Mouse (Mus musculus) MN1 (cell line): ENCODE data around the gene Pold1.
A peak's percentile ranks its signal among the peaks of the same experiment; 100 is the strongest.

Source experiments
- DNase-seq: peaks from one replicate; pipeline ENCODE4 v3.0.0-alpha.2; 2016; ENCODE audit warnings: low spot score

Pold1 gene

DNA sequence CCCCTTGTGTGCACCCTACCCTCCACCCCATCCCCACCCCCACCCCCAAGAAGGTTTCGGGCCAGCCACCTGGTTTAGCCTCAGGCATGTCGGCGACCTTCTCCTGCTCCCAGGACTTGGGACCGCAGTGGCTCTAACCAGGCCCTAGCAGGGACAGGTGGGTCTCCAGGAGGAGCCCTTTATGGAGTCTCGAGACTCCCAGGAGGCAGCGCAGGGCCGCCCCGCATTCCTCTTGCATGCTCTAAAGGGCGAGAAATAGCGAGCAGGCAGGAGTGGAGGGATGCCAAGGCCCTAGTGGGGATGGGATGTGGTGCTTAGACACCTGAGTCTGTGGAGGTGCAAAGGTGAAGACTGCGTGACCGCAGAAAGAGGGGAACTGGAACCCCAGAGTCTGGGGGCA is 24.1 kb downstream of the Pold1 start, which contains the start of gene Mybpc2:
Gene Mybpc2, minus strand, starts transcription at position 155 of the 400 bp plus-strand sequence.
- DNase-seq: no peak

DNA sequence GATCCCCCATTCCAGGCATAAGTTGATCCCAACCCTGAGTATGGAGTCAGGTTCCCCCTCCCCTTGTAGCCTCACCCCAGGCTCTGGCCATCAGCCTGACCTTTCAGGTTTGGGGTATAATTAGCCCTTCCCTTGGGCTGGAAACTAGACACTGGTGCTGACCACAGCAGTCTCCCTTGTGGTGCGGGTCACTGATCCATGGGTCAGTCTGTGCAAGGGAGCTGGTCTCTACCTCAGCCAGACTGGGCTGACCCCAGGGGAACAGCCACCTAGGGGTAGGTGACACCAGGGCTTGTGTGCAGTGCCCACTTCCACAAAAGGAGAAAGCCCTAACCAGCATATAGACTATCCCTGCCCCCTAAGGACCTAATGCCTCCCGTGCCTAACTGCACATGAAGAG is 25.6 kb downstream of the Pold1 start:
- DNase-seq: no peak

DNA sequence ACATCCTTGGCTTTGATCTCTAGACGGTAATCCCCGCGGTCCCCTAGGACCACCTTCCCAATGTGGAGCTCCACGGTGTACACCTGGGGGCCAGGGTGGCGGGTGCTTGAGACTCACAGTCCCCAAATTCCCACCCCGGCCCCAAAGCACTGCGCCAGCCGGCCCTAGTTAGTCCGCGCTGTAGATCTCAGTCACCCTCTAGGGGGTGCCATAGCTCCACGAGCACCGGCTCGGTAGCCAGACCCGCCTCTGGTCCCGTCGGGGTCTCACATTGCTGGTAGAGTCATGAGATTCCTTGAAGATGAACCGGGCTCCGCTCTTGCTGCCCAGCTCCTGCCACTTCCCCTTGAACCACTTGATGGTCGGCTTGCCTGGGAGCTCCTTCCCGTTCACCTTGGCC is 26.9 kb downstream of the Pold1 start:
- DNase-seq: peak; percentile 44

DNA sequence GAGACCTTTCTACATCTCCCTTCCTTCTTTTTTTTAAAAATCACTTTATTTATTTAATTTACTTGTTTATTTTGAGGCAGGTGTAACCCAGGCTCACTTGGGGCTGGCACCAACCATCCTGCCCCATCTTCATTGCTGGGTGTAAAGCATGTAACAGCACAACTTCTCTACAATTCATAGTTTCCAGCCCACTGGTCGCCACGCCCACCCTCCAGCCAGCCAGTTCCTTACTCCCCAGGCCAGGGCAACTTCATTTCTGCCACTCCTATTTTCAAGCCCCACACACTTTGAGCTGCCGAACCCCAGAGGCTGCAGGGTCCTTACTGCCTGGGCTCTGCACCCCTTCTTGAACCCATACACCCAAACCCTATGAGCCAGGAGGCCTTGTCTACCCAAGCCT is 27.7 kb downstream of the Pold1 start:
- DNase-seq: no peak

DNA sequence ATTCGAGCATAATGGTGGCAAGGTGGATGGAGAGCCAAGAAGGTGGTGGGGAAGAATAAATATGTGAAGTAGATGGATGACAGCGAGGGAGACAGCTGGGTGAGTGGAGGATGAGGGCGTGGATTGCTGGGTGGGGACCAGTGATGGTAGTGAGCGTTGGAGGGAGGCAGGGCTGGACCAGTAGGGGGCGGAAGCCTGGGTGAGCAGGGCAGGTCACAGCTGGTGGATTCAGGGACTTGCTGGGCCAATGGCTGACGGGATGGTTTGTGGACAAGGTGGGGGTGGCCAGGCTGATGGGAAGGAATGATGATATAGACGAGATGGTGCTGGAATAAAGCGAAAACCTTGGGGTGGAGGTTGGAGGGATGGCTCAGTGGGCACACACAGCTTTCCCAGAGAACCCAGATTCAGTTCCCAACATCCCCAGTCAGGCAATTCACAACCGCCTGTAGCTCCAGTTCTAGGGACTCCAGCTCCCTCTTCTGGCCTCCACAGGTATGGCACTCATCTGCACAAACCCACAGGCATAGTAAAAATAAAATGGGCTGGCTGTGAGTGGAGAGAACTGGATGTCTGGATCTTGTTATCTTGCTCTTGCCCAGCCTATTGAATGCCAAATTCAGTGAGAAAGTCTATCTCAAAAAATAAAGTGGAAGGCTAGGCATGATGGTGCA is 29.3 kb downstream of the Pold1 start:
- no peak for DNase-seq

DNA sequence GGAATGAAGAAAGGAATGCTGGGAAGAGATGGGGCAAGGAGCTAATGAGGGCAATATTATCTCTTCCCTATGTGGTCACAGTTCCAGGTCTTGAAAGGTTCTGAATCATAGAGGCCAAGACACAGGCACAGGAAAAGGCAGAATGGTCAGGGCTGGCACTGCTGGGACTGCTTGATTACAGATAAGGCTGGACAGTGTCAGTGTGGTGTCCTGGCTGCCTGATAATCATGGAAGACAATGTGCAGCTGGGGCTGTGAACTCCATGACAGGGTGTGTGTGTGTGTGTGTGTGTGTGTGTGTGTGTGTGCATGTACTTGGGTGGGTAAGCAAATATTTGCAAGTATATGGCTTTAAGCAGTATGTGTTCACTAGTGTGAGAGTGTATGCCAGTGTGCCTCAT is 41.2 kb downstream of the Pold1 start:
- peak; percentile 72 for DNase-seq

DNA sequence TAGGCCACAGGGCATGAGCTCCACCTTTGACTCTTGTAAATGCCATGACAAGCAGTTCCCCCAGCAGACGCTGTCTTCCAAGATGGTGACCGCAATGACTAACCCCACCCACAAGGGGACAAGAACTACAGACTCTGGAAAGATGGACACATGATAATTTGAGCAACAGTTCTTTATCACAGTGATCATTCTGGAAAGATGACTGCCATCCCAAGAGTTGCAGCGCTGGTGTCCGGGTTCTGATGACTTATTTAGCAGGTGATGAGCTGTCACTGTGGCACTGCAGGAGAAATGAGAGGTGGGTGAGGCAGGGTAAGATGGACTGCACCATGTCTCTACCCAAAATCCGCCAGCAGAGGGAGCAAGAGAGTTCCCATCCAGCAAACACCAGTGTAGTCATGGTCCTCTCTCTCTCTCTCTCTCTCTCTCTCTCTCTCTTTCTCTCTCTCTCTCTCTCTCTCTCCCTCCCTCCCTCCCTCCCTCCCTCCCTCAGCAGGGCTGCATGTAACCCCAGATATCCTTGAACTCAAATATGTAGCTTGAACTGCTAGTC is 47.0 kb downstream of the Pold1 start:
- DNase-seq: peak; percentile 74

DNA sequence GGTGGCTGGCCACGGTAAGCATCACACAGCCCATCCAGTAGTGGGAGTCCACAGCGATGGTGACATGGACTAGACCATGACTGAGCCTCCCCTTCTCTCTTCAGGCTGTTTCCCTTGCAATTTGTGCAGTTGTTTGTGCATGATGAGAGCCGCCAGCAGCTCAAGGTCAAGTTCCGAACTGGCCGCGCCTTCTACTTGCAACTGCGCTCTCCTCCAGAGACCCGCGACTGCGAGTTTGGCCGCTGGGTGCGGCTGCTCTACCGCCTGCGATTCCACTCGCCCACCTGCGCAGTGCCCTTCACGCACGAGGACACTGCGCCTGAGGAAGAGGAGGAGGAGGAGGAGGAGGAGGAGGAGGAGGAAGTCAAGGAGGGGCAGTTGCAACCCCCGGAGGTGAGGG is 48.6 kb downstream of the Pold1 start:
- no peak for DNase-seq

DNA sequence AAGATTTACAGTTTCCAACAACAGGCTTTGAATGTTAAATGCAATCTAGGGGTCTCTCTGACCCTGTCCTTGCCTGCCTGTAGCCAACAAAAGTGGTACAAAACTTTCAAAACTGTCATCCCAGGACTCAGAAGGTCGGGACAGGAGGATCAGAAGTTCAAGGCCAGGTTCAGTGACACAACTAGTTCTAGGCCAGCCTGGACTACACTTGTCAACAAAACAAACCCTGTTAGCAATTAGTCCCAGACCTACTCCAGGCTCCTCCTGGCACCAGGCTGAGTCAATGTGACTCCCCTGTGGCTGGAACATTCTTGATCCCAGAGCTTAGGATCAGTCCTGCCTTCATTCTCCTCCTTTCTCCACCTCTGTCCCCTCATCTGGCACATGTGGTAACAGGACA is 49.7 kb downstream of the Pold1 start:
- no peak for DNase-seq

DNA sequence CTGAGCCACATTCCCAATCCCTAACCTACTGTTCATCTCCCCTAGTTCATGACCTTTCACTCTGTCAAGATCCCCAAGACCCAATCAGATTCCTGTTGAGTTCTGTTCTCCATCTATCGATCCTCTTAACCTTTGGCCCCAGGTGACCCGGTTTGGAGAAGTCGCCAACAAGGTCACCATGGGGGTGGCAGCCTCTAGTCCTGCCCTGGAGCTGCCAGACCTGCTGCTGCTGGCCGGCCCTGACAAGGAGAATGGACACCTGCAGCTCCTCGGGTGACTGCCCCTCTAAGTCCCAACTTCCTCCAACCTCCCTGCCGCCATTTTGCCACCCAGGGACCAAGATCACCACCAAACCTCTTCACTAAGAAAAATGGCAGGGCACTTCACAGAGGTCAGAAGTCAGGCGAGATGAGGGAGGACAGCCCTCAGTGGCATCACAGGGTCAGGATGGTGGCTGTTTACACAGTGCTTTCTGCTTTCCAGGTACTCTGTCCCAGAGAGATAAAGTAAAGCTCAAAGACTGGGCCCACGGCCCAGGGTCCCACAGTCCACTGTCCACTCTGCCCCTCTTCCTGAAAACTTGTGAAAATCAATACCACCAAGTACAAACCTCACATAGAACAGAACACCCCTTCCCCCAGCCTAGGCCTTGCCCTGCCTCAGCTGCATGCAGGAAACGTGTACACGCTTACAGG is 51.1 kb downstream of the Pold1 start:
- DNase-seq: no peak

DNA sequence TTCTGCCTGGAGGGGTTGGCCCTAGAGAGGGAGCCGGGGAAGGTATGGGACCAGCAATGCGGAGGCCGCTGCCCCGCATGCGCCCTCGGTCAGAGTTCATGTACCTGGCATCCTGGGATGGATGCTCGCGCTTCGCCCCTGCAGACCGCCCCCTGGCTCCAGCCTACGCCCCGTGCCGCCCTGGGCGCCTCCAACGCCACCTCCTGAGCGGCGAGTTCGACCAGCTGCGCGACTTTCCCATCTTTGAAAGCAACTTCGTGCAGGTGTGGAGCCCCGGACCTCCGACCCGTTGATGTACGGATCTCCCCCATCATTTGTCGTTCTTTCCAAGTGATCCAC is 51.9 kb downstream of the Pold1 start:
- DNase-seq: no peak

DNA sequence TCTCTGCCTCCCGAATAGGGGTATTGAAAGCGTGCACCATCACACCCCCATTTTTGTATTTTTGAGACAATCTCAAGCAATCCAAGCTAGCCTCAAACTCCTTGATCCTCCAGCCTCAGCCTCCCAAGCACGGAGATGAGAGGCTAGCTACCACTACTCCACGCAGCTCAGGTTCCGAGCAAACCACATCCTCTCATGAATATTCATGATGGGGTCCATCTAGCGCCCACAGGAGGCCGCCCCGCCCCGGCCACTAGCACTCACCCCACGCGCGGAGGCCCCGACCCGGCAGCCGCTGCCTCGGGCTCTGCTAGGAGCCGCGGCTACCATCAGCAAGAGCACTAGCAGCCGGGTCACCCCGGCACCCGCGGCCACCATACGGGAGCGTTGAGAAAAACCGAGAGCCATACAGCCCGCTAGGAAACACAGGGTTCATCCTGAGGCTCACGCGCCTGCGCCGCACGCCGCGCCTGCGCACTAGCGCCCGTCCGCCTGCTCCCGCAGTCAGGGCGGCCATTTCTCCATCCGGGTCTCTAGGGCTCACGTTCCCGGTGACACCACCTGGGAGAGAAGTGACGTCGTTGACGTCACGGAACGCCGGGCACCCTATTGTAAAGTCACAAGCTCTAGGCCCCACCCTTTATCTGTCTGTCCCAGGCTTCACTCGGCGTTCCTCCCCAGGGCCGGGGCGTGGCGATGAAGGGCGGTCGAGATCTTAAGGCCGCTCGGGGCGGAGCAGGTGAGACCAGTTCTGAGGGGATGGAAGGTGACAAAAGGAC is 52.5 kb downstream of the Pold1 start, which contains the start of the genes Emc10 and Fam71e1:
Gene Emc10, minus strand, starts transcription at position 538 of the 779 bp plus-strand sequence.
Gene Fam71e1, plus strand, starts transcription at position 590 of the 779 bp plus-strand sequence.
- DNase-seq: peak; percentile 98

DNA sequence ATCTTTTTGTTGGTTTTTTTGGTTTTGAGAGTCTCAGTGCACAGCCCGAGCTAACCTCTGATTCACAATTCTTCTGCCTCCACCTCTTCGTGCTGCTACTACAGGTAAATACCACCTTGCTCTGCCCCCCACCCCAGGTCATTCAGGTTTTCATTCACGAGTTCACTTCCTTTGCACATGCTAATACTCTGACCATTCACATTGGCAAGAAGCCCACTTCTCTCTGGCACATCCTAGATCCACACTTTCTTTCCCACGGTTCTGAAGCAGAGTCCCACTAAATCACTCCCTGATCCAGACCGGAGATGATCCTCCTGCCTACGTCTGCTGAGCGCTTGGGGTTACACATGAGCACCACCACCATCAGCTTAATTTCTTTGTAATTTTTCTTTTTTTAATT is 53.6 kb downstream of the Pold1 start:
- DNase-seq: no peak

DNA sequence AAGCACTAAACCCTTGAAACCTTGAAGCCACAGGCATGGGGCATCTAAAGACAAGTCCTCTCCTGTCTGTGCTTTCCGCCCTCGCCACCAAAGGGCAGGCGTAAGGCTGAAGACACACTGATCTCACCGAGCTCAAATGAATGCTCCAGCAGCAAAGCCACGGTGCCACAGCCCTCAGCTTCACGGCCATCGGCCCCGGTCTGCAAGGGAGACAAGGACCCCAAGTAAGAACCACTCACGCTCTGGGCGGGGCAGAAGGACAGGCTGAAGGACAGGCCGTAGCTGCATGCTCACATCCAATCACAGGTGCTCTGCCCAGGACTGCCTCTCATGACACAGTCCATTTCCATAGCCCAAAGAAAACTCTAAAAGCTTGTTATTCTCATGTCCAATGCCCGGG is 54.0 kb downstream of the Pold1 start:
- DNase-seq: no peak

DNA sequence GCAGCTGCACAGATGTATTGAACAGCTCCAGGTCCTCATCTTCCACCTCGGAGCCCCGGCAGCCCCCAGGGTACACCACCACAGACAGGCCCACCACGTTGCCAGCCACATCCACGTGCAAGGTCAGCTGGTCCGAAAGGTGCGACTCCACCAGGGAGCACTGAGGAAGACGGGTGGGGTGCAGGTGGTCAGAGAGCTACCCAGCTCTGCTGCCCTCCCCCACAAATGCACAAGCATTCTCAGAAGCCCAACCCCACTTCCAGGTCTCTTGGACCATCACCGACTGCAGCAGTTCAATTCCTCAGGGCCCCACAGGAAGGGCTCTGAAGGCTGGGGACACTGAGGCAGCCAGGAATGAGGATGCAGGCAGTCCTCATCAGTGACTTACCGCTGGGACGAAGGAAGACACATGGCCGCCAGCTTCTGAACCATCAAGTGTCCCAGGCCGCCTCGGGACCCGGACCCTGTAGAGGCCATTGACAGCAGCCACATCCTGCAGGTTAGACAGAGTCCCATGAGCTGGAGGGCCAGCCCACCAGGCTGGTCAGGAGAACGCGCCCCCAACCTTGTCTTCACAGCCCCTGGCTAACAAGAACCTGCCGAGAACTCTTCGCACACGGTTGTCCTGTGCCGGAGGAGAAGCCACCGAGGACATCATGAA is 56.4 kb downstream of the Pold1 start:
- DNase-seq: no peak

DNA sequence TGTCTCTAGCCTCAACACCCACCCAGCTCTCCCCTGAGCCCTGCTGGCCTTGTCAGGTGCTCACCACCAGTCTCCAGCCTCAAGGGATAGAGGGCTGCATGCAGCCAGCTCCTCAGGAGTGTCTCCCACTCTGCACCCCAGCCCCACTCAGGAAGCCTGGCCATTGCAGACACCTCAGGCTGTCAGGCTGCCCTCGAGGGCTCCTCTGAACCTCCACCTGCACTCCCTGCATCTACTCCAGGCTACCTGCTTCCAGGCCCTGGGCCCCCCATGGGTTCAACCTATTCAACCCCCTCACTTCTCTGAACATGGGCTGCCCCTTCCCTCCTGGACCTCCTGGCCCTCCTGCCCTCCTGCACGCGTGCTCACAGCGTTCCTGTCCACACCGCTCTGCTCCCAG is 57.3 kb downstream of the Pold1 start:
- DNase-seq: no peak

DNA sequence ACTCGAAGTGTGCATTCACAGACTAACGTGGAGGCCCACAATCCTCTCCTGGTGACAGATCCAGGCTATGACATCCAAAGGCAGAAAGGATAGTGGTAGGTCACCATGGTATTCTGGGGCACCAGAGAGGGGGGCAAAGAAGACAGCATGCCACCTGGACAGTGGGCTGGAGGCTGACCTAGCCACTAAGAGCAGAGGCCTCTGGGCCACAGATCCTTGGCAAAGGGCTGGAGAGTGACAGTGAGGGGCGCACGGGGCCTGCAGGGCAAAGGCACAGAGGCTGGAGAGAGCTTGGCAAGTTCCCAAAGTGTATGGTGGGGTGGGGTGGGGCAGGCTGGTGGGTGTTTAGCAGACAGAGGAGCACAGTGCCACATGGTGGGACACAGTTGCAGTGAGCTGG is 58.4 kb downstream of the Pold1 start:
- no peak for DNase-seq

DNA sequence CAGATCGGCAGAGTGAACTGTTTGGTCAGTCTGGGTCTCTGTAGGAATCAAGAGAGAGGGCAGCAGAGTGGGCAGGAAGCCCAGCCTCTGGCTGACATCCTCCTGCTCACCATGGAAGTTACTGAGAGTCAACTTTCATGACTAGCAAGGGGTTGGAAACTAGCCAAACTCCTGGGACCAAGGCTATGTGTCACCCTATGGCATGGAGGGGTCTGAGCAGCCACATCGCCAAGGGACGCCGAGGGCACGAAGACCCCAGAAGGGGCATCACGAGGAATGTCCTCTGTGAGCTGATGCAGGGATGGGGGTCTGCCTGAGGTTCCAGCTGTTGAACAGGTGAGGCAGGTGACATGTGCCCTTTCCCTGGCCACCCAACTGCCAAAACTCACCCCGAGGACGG is 60.1 kb downstream of the Pold1 start:
- DNase-seq: no peak

DNA sequence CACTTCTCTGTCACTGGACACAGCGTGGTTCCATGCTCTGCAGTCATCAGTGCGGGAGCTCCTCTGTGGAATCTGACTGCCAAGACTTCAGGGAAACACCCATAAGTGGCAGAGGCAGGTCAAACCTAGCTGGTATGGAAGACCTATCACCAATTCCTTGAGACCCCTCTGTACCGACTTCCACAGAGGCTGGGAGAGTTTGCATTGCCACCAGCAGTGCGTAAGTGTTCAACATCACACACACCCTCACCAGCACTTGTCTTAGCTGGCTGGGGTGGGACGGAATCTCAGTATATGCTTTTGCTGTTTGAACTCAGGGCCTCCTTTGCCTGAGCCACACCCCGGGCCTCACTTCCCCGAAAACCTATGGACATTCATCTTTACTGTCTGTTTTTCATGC is 60.7 kb downstream of the Pold1 start:
- DNase-seq: no peak

DNA sequence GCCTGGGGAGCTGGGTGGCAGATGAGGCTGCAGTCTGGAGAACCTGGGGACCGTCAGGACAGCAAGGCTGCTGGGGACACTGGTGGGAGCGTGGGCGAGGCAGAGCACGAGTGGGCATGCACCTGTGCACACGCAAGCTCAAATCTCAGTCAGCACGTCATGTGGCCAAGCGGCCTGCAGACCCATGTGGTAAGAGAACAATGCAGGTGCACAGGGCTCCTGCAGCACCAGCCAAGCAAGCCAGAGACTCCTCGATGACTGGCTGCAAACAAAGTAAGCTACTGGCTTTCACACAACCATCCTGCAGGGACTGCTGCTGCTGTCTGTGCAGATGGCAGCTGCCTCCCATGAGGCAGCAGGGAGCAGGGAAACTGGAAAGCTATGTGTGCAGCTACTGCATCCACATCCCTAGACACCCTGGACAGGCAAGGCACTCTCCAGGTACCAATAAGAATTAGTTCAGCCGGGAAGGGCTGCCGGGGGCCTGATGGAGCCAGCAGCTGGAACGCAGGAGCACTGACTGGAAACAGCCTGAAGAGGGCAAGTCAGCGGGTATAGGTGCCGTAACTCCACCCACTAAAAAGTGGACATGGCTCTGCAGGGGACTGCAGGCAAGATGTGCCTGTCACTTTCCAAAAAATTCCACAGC is 61.6 kb downstream of the Pold1 start:
- DNase-seq: no peak

DNA sequence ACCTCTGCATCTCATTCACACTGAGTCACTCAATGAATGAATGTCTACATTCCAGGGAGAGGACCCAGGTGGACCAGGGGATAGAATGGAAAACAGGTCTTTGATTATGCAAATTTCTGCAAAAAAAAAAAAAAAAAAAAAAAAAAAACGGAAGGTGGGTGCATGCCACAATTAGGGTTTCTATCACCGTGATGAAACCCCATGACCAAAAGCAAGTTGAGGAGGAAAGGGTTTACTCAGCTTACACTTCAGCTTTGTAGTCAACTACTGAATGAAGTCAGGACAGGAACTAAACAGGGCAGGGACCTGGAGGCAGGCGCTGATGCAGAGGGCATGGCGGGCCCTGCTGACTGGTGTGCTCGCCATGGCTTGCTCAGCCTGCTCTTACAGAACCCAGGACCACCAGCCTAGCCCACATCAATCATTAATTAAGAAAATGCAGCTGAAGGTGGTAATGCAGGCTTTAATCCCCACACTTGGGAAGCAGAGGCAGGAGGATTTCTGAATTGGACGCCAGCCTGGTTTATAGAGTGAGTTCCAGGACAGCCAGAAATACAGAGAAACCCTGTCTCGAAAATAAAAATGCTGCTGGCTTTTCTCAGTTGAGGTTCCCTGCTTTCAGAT is 63.0 kb downstream of the Pold1 start:
- no peak for DNase-seq
